Mouse (Mus musculus) liver, adult 2 months (tissue): ENCODE data around the gene Stmn1. TPM values are rescaled to one million over a fixed set of nuclear protein-coding genes. Genes with fewer than 3 reads are reported as not detected.

Experiments used
- DNase-seq: peaks from one replicate; pipeline ENCODE4 v3.0.0-alpha.2; 2011; ENCODE audit warnings: low read depth, low spot score; ENCODE audit errors: extremely low read depth
- H3K27ac ChIP-seq: fragments of 200-500 bp; replicated peaks from 2 replicates; pipeline ENCODE4 v1.5.1; 2012; ENCODE audit warnings: low read depth, mild to moderate bottlenecking, control low read depth, inconsistent platforms, low read length; ENCODE audit not compliant: insufficient read depth
- H3K27me3 ChIP-seq: fragments of 200-500 bp; 2 replicates; pipeline ENCODE4 v1.6.1; 2012; ENCODE audit warnings: mild to moderate bottlenecking, moderate library complexity, low read length, inconsistent platforms; ENCODE audit not compliant: control insufficient read depth, insufficient read depth
- H3K36me3 ChIP-seq: fragments of 200-500 bp; 2 replicates; pipeline ENCODE4 v1.6.1; 2012; ENCODE audit warnings: low read length, inconsistent platforms; ENCODE audit not compliant: control insufficient read depth, insufficient read depth
- H3K4me1 ChIP-seq: fragments of 200-500 bp; 2 replicates; pipeline ENCODE4 v1.6.1; 2011; ENCODE audit warnings: low read length; ENCODE audit not compliant: control insufficient read depth, insufficient read depth
- H3K4me3 ChIP-seq: fragments of 200-500 bp; 2 replicates; pipeline ENCODE4 v1.5.1; 2011; ENCODE audit warnings: low read depth, mild to moderate bottlenecking, control low read depth, low read length, moderate library complexity; ENCODE audit not compliant: insufficient read depth
- H3K79me2 ChIP-seq: fragments of 200-500 bp; 2 replicates; pipeline ENCODE4 v1.6.1; 2012; ENCODE audit warnings: inconsistent platforms, mild to moderate bottlenecking, low read length, moderate library complexity; ENCODE audit not compliant: control insufficient read depth, insufficient read depth
- H3K9ac ChIP-seq: fragments of 200-500 bp; 2 replicates; pipeline ENCODE4 v1.6.1; 2012; ENCODE audit warnings: low read depth, mild to moderate bottlenecking, control low read depth, inconsistent platforms, low read length
- CTCF ChIP-seq: fragments of 200-500 bp; IDR thresholded peaks from 2 replicates; pipeline ENCODE4 v1.5.1; 2011; ENCODE audit warnings: low read depth, low read length, control low read depth
- POLR2A ChIP-seq: fragments of 200-500 bp; IDR thresholded peaks from 2 replicates; pipeline ENCODE4 v1.6.1; 2011; ENCODE audit warnings: low read length, control low read depth; ENCODE audit not compliant: insufficient read depth; ENCODE audit errors: extremely low read depth
- WGBS: fragments of 180-500 bp; shearing (Covaris S2); methylation state at CpG from one replicate; pipeline ENCODE4 v1.1.7; 2018; 5-methylcytosine and 5-hydroxymethylcytosine counted together
- polyA plus RNA-seq: library from polyadenylated mRNA; depleted of rRNA; stranded (reverse); fragments of >200 nt; gene quantifications from 2 replicates; pipeline ENCODE4 v1.2.3, GENCODE M21; 2012; rRNA removed
- total RNA-seq: library from RNA; depleted of rRNA; stranded (reverse); fragments of >200 nt; gene quantifications from 2 replicates; pipeline ENCODE4 v1.2.3, GENCODE M21; 2014; rRNA removed

Stmn1 gene
- total and polyA plus RNA-seq, 2 experiments: 0.49 to 4.4 TPM

- TF ChIP-seq POLR2A (no peak), CTCF (no peak)
- Histone ChIP-seq H3K9ac (no peak overlapping the region), H3K4me1 (no peaks in the 10 kb centered on the region), H3K27me3 (no peaks in the 10 kb centered on the region), H3K4me3 (no peak overlapping the region), H3K79me2 (no peaks in the 10 kb centered on the region; the same call in 1 of the 2 replicates), H3K27ac (no peak overlapping the region), H3K36me3 (no peaks in the 10 kb centered on the region)
- 82% methylated on average over 10 of the region's 10 CpGs for WGBS
- DNase-seq: no peak
Measured at GRCm38 (mm10) chr4:134517719-134518118, 49.6 kb downstream of the Stmn1 start.

- DNase-seq: no peak
- H3K79me2 ChIP-seq: no peaks in the 10 kb centered on the region; the same call in 1 of the 2 replicates
- H3K27ac ChIP-seq: no peak overlapping the region
- no peak overlapping the region for H3K4me3 ChIP-seq
- TF ChIP-seq CTCF (no peak), POLR2A (no peak)
- 95% methylated on average over 4 of the region's 4 CpGs for WGBS
- no peaks in the 10 kb centered on the region for H3K4me1 ChIP-seq
- H3K9ac ChIP-seq: no peak overlapping the region
- H3K27me3 ChIP-seq: no peaks in the 10 kb centered on the region
- no peaks in the 10 kb centered on the region for H3K36me3 ChIP-seq
Measured at GRCm38 (mm10) chr4:134518541-134518940, 50.4 kb downstream of the Stmn1 start.

- H3K4me3 ChIP-seq: no peak overlapping the region
- DNase-seq: no peak
- no peaks in the 10 kb centered on the region for H3K36me3 ChIP-seq
- no peaks in the 10 kb centered on the region; the same call in 1 of the 2 replicates for H3K79me2 ChIP-seq
- no peak overlapping the region for H3K9ac ChIP-seq
- H3K4me1 ChIP-seq: no peaks in the 10 kb centered on the region
- no peak overlapping the region for H3K27ac ChIP-seq
- TF ChIP-seq POLR2A: no peak
- TF ChIP-seq CTCF: no peak
- no peaks in the 10 kb centered on the region for H3K27me3 ChIP-seq
Measured at GRCm38 (mm10) chr4:134519281-134519680, 51.2 kb downstream of the Stmn1 start.

Other genes starting within 250 kb of the Stmn1 start
- not detected in 2 replicates for gene Catsper4, start 240.9 kb upstream of the Stmn1 start, total RNA-seq
- not detected in 2 replicates for gene Catsper4, start 240.9 kb upstream of the Stmn1 start, polyA plus RNA-seq
- gene Cnksr1, start 229.9 kb upstream of the Stmn1 start, total RNA-seq: 0.07 and 0.09 TPM in 2 replicates
- 0.17 and 0.21 TPM in 2 replicates for gene Cnksr1, start 229.9 kb upstream of the Stmn1 start, polyA plus RNA-seq
- gene E130218I03Rik, start 224.7 kb upstream of the Stmn1 start, total RNA-seq: not detected in 2 replicates
- gene E130218I03Rik, start 224.7 kb upstream of the Stmn1 start, polyA plus RNA-seq: not detected in 2 replicates
- gene Zfp593, start 222.7 kb upstream of the Stmn1 start, total RNA-seq: 2.9 and 3.2 TPM in 2 replicates
- gene Zfp593, start 222.7 kb upstream of the Stmn1 start, polyA plus RNA-seq: 4.6 and 6.8 TPM in 2 replicates
- not detected in 2 replicates for gene Gm30191, start 221.4 kb upstream of the Stmn1 start, total RNA-seq
- not detected in 2 replicates for gene Gm30191, start 221.4 kb upstream of the Stmn1 start, polyA plus RNA-seq
- 0.13 and 0.28 TPM in 2 replicates for gene Grrp1, start 214.2 kb upstream of the Stmn1 start, total RNA-seq
- 0.27 and 0.29 TPM in 2 replicates for gene Grrp1, start 214.2 kb upstream of the Stmn1 start, polyA plus RNA-seq
- gene Pdik1l, start 180.4 kb upstream of the Stmn1 start, total RNA-seq: 7.4 and 7.8 TPM in 2 replicates
- gene Pdik1l, start 180.4 kb upstream of the Stmn1 start, polyA plus RNA-seq: 2.6 and 2.7 TPM in 2 replicates
- 0.09 TPM in 1 of 2 replicates, not detected in the other for gene Trim63, start 153.2 kb upstream of the Stmn1 start, total RNA-seq
- not detected in 2 replicates for gene Trim63, start 153.2 kb upstream of the Stmn1 start, polyA plus RNA-seq
- gene Slc30a2, start 125.1 kb upstream of the Stmn1 start, total RNA-seq: under 0.01 and 0.07 TPM in 2 replicates
- gene Slc30a2, start 125.1 kb upstream of the Stmn1 start, polyA plus RNA-seq: not detected in 2 replicates
- 0.47 and 1.6 TPM in 2 replicates for gene Extl1, start 84.5 kb upstream of the Stmn1 start, total RNA-seq
- 5.6 and 6.6 TPM in 2 replicates for gene Extl1, start 84.5 kb upstream of the Stmn1 start, polyA plus RNA-seq
- gene Pafah2, start 72.0 kb upstream of the Stmn1 start, total RNA-seq: 74.7 and 78.2 TPM in 2 replicates
- gene Pafah2, start 72.0 kb upstream of the Stmn1 start, polyA plus RNA-seq: 79.3 and 116 TPM in 2 replicates
- 18.7 and 20.3 TPM in 2 replicates for gene Paqr7, start 28.4 kb downstream of the Stmn1 start, total RNA-seq
- 46.1 and 58.5 TPM in 2 replicates for gene Paqr7, start 28.4 kb downstream of the Stmn1 start, polyA plus RNA-seq
- 0.09 and 0.34 TPM in 2 replicates for gene Aunip, start 42.7 kb downstream of the Stmn1 start, total RNA-seq
- gene Aunip, start 42.7 kb downstream of the Stmn1 start, polyA plus RNA-seq: not detected in 2 replicates
- 50.9 and 55.1 TPM in 2 replicates for gene Mtfr1l, start 67.1 kb downstream of the Stmn1 start, total RNA-seq
- 80.1 and 96.7 TPM in 2 replicates for gene Mtfr1l, start 67.1 kb downstream of the Stmn1 start, polyA plus RNA-seq
- gene Selenon, start 83.8 kb downstream of the Stmn1 start, total RNA-seq: 0.74 and 1.1 TPM in 2 replicates
- gene Selenon, start 83.8 kb downstream of the Stmn1 start, polyA plus RNA-seq: 1.2 and 2.4 TPM in 2 replicates
- 1.1 and 1.3 TPM in 2 replicates for gene Man1c1, start 236.0 kb downstream of the Stmn1 start, total RNA-seq
- 0.86 and 1.1 TPM in 2 replicates for gene Man1c1, start 236.0 kb downstream of the Stmn1 start, polyA plus RNA-seq